Mouse (Mus musculus) NIH3T3 (cell line): ENCODE results near the gene Gm21992.

Experiments used
- DNase-seq: peaks from one replicate; pipeline ENCODE4 v3.0.0-alpha.2; 2012; ENCODE audit warnings: low read depth

Gm21992 gene

DNA sequence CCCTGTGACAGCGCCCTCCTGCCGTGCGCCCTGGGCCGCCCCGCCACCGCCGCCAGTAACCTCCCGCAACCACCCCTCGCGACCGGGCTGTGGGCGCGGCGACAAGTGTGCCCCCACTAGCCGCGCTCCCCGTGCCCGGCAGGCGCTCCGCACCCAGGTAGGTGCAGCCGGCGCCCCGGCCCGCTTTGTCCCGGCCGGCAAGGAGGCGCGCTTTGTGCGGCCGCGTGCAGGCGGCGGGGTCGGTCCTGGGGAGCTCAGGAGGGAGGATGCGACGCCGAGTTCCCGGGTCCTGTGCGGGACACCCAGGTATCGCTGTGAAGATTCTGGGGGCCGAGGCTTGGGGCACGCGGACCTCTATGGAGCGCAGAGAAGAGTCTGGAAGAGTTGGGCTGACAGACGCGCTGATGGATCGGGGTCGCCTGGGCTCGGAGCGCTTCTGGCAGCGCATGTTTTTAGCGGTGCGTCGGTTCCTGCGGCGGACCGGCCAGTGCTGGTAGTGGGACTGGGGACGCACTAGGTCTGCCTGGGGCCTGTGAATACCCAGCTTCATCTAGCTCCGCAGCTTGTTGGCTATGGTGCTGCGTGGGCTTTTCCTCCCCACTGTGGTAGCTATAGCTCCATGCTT lies 99.1 kb downstream of the Gm21992 start:
- no peak for DNase-seq

GRCm38 (mm10) chr19:4711601-4712155 lies 99.7 kb downstream of the Gm21992 start:
- no peak for DNase-seq

GRCm38 (mm10) chr19:4711098-4711600 lies 100.3 kb downstream of the Gm21992 start, which contains the start of gene Sptbn2:
TSS of gene Sptbn2 (plus strand) at chr19:4711167.
- no peak for DNase-seq

DNA sequence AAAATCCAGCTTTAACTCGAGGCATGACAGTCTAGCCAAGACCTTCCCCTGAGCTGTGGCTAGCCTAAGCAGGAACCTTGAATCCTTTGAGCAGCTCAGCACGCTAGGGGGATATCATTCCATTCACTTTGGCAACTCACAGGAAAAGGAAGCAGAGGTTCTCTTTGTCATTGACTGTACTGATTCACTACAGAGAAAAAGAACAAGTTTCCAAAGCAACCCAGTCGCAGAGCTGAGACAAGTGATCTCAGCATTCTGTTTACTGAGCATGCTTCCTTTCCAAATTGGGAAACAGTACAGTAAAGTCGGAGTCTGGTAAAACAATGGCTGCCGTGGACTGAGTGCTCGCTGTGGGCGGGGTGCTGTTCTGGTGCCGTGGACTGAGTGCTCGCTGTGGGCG lies 102.6 kb downstream of the Gm21992 start:
- DNase-seq: no peak

DNA sequence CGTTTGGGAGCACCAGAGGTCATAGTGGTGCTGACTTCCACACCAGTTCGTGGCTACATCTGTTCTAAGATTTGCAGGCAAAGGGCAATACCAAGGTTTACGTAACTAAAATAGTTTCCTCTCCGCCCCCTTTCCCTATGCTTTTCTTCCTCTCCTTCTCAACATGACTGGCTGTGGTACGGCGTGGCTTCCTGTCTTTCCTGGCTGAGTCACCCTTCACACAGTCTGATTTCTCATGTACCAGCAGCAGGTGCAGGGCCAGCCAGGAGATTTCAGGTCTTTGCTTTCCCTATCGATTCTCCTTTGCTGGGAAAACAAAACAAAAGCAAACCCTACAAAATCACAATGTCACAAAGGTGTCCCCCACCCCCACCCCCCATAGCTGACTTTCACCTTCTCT lies 110.2 kb downstream of the Gm21992 start:
- DNase-seq: no peak

- DNase-seq: no peak
Observed at GRCm38 (mm10) chr19:4700656-4701055, 110.8 kb downstream of the Gm21992 start.

GRCm38 (mm10) chr19:4699821-4700220 lies 111.6 kb downstream of the Gm21992 start:
- DNase-seq: no peak

DNA sequence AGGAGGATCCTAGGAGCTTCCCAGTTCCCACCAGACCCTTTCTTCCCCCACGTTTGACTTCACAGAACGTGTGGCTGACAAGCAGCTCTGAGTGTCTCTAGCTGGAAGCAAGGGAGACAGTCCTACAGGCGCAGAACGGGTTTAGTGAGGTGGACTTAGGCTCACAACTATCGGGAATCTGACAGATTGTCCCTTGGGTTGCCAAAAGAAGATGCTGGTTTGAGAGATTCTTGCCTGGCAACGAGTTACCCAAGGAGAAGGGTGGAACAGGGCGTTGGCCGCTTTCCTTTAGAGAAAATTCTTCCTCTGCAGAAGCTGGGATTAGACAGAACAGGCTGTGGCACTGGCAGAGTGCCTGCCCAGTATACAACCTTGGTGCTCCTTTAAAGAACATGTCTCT lies 112.6 kb downstream of the Gm21992 start:
- no peak for DNase-seq

DNA sequence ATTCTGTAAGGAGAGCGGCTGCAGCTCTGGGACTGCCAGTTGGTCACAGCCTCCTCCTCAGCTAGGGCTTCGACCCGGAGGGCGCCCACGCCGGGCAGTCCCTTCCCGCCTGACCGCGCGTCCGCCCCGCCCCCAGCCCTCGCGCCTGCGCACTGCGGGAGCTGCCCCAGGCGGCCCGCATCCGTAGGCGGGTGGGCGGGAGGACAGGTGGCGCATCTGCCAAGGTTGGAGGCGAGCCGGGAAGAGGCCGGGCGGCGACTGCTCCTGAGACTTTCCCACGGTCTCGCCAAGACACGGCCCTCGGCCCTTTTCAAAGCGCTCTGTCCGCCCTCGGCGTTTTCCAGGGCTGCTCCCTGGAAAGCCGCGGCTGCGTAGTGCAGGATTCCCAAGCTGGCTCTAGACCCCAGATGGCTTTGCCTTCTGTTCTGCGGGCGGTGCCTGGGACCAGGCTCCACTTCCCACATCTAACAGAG lies 113.2 kb downstream of the Gm21992 start, which contains the start of gene Gm960:
Gm960 (minus strand) TSS at position 464 of the 473 bp plus-strand sequence.
- no peak for DNase-seq

DNA sequence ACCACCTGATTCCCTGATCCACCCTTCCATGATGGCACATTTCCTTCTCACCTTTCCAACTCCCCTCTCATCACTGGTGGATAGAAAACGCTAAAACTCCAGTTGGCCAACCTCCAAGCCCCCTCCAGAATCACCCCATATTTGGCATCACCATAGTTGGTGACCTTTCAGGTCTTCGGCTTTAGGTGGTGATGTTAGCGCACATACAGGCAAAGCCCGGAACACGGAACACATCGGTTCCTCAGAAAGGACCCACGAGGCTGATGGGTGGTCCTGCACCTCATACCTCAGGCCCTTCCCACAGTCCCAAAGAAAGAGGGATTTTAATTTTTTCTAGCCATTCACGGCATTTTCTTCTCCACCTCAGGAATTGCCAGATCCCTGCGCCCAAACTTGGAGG lies 113.7 kb downstream of the Gm21992 start:
- DNase-seq: no peak

- peak; percentile 34 for DNase-seq
Observed at GRCm38 (mm10) chr19:4697121-4697520, 114.3 kb downstream of the Gm21992 start.

DNA sequence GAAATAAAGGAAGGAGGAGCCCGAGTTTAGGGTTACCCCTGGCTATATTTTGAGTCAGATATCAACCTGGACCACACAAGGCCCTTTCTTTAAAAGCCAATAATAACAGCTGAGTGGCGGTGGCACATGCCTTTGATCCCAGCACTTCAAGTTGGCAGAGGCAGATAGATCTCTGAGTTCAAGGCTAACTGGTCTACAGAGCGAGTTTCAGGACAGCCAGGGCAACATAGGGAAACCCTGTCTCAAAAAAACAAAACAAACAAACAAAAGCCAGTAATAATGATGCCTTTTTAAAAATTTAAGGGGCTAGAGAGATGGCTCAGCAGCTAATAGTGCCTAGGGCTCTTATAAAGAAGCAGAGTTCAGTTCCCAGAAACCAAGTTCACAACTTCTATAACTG lies 117.1 kb downstream of the Gm21992 start:
- DNase-seq: no peak
